Mouse (Mus musculus): Measurements from ENCODE around the gene Wdtc1. TPM values are rescaled to one million over a fixed set of nuclear protein-coding genes. Genes with fewer than 3 reads are reported as not detected.

The Wdtc1 gene
- polyA plus RNA-seq, 1 experiment from 2014 or later: 18.8 TPM

- H3K9me3 ChIP-seq (ENCODE audit: control insufficient read depth, low read length): no peaks in the 10 kb centered on the region
- H3K36me3 ChIP-seq (ENCODE audit: control insufficient read depth, insufficient read depth, low read length): no peaks in the 10 kb centered on the region
- H3K4me3 ChIP-seq (ENCODE audit: low read length): no peak overlapping the region
- ATAC-seq: no peak; the same call in 1 of the 2 replicates
- no peaks in the 10 kb centered on the region for H3K4me1 ChIP-seq (ENCODE audit: control insufficient read depth, insufficient read depth, low read depth, low read length)
- H3K4me2 ChIP-seq (ENCODE audit: low read length): peak overlapping the region; percentile 30; the same call in 1 of the 2 replicates
- WGBS: 26% methylated on average over 22 of the region's 24 CpGs
- no peak overlapping the region for H3K27ac ChIP-seq (ENCODE audit: low read depth, low read length)
- no peak overlapping the region for H3K9ac ChIP-seq (ENCODE audit: low read depth, low read length)
- peaks cover 22% of the 10 kb centered on the region for H3K27me3 ChIP-seq (replicated peaks; ENCODE audit: control insufficient read depth, insufficient read depth, low read length)
Measured at GRCm38 (mm10) chr4:133256820-133257219, 96.5 kb downstream of the Wdtc1 start.

DNA sequence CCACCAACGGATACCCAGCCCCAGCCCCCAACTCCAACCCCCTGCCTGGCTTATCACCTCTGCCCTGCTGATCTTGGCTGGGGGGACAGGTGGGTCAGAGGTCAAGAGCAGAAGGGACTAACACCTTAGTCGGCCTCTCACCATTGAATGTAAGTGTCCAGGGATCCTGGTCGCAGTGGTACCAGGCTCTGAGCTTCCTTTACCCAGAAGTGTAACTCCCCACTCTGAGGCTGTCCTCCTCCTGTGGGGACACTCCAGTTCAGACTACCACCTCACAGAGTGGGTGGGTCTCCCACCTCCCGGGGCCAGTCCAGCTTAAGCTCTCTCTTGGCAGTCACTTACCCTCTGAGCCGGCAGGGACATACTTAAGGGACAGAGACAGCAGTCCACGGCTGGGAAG lies 97.9 kb downstream of the Wdtc1 start:
- peaks cover 34% of the 10 kb centered on the region for H3K27me3 ChIP-seq (replicated peaks; ENCODE audit: control insufficient read depth, insufficient read depth, low read length)
- H3K4me2 ChIP-seq (ENCODE audit: low read length): no peak overlapping the region
- H3K9me3 ChIP-seq (ENCODE audit: control insufficient read depth, low read length): no peaks in the 10 kb centered on the region
- H3K36me3 ChIP-seq (ENCODE audit: control insufficient read depth, insufficient read depth, low read length): no peaks in the 10 kb centered on the region
- ATAC-seq: no peak
- no peak overlapping the region for H3K27ac ChIP-seq (ENCODE audit: low read depth, low read length)
- peaks cover 9% of the 10 kb centered on the region for H3K4me1 ChIP-seq (ENCODE audit: control insufficient read depth, insufficient read depth, low read depth, low read length)
- 68% methylated on average over 6 of the region's 6 CpGs for WGBS
- no peak overlapping the region for H3K9ac ChIP-seq (ENCODE audit: low read depth, low read length)
- no peak overlapping the region for H3K4me3 ChIP-seq (ENCODE audit: low read length)

DNA sequence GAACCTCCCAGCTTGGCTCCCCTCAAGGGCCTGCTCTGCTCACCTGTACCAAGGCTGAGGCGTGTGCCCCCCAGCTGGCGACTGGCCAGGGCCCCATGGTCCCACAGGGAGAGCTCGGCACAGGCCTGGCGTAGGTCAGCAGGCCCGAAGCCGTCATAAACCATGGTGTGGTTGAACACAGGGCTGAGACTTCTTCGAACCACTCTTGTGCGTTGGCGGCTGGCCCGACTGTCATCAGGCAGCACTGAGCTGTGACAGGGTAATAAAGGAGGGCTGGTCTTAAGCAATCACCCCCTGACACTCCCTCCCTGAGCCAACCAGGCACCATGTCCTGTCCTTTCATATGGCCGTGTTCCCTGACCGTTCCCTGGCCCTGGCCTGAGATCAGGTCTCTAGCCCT lies 99.9 kb downstream of the Wdtc1 start:
- no peak for ATAC-seq
- 67% methylated on average over 12 of the region's 12 CpGs for WGBS
- Histone ChIP-seq H3K27me3 (replicated peaks; ENCODE audit: control insufficient read depth, insufficient read depth, low read length) (peaks cover 43% of the 10 kb centered on the region), H3K9ac (ENCODE audit: low read depth, low read length) (no peak overlapping the region), H3K9me3 (ENCODE audit: control insufficient read depth, low read length) (no peaks in the 10 kb centered on the region), H3K4me2 (ENCODE audit: low read length) (no peak overlapping the region), H3K4me3 (ENCODE audit: low read length) (no peak overlapping the region), H3K27ac (ENCODE audit: low read depth, low read length) (no peak overlapping the region), H3K4me1 (ENCODE audit: control insufficient read depth, insufficient read depth, low read depth, low read length) (peaks cover 9% of the 10 kb centered on the region), H3K36me3 (ENCODE audit: control insufficient read depth, insufficient read depth, low read length) (no peaks in the 10 kb centered on the region)

- no peak overlapping the region for H3K27ac ChIP-seq (ENCODE audit: low read depth, low read length)
- ATAC-seq: no peak
- H3K36me3 ChIP-seq (ENCODE audit: control insufficient read depth, insufficient read depth, low read length): no peaks in the 10 kb centered on the region
- no peak overlapping the region for H3K4me2 ChIP-seq (ENCODE audit: low read length)
- WGBS: 51% methylated on average over 4 of the region's 4 CpGs
- H3K27me3 ChIP-seq (replicated peaks; ENCODE audit: control insufficient read depth, insufficient read depth, low read length): peaks cover 49% of the 10 kb centered on the region
- H3K4me1 ChIP-seq (ENCODE audit: control insufficient read depth, insufficient read depth, low read depth, low read length): peaks cover 9% of the 10 kb centered on the region
- no peak overlapping the region for H3K9ac ChIP-seq (ENCODE audit: low read depth, low read length)
- H3K9me3 ChIP-seq (ENCODE audit: control insufficient read depth, low read length): no peaks in the 10 kb centered on the region
- H3K4me3 ChIP-seq (ENCODE audit: low read length): no peak overlapping the region
Measured at GRCm38 (mm10) chr4:133252089-133252488, 101.2 kb downstream of the Wdtc1 start.

DNA sequence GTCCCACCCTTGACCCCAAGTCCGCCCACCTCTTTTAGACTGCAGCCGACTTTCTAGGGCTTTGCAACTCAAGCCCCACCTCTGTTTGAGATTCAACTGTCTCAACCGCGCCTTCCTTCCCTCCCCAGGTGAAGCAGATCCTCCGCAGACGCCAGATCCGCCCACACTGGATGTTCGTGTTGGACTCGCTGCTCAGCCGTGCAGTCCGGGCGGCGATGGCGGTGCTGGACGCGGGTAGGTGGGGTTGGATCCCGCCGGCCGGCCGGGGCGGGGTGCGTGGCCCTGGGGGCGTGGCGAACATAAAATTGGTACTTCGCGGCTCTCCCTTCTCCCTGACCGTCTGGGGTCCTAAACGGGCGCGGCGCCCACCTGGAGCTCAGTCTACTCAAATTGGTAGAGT lies 102.1 kb downstream of the Wdtc1 start:
- no peak for ATAC-seq
- Histone ChIP-seq H3K9ac (ENCODE audit: low read depth, low read length) (peak overlapping the region; percentile 55), H3K36me3 (ENCODE audit: control insufficient read depth, insufficient read depth, low read length) (no peaks in the 10 kb centered on the region), H3K27me3 (replicated peaks; ENCODE audit: control insufficient read depth, insufficient read depth, low read length) (peaks cover 51% of the 10 kb centered on the region), H3K4me2 (ENCODE audit: low read length) (peak overlapping the region; percentile 56), H3K4me1 (ENCODE audit: control insufficient read depth, insufficient read depth, low read depth, low read length) (peaks cover 9% of the 10 kb centered on the region), H3K27ac (ENCODE audit: low read depth, low read length) (no peak overlapping the region), H3K4me3 (ENCODE audit: low read length) (peak overlapping the region; percentile 34), H3K9me3 (ENCODE audit: control insufficient read depth, low read length) (no peaks in the 10 kb centered on the region)
- WGBS: 2% methylated on average over 31 of the region's 31 CpGs

GRCm38 (mm10) chr4:133250609-133251008 lies 102.7 kb downstream of the Wdtc1 start:
- H3K9ac ChIP-seq (ENCODE audit: low read depth, low read length): peak overlapping the region; percentile 55
- peaks cover 53% of the 10 kb centered on the region for H3K27me3 ChIP-seq (replicated peaks; ENCODE audit: control insufficient read depth, insufficient read depth, low read length)

GRCm38 (mm10) chr4:133247806-133248449 lies 105.4 kb downstream of the Wdtc1 start:
- Histone ChIP-seq H3K36me3 (ENCODE audit: control insufficient read depth, insufficient read depth, low read length) (no peaks in the 10 kb centered on the region), H3K9ac (ENCODE audit: low read depth, low read length) (no peak overlapping the region), H3K4me3 (ENCODE audit: low read length) (no peak overlapping the region), H3K4me1 (ENCODE audit: control insufficient read depth, insufficient read depth, low read depth, low read length) (peaks cover 9% of the 10 kb centered on the region), H3K27me3 (replicated peaks; ENCODE audit: control insufficient read depth, insufficient read depth, low read length) (peaks cover 62% of the 10 kb centered on the region), H3K27ac (ENCODE audit: low read depth, low read length) (no peak overlapping the region), H3K9me3 (ENCODE audit: control insufficient read depth, low read length) (no peaks in the 10 kb centered on the region), H3K4me2 (ENCODE audit: low read length) (no peak overlapping the region)
- WGBS: 82% methylated on average over 13 of the region's 13 CpGs
- no peak for ATAC-seq

More at GRCm38 (mm10) chr4:133250609-133251008, 102.7 kb downstream of the Wdtc1 start:
- Histone ChIP-seq H3K27ac (ENCODE audit: low read depth, low read length) (no peak overlapping the region), H3K36me3 (ENCODE audit: control insufficient read depth, insufficient read depth, low read length) (no peaks in the 10 kb centered on the region), H3K4me1 (ENCODE audit: control insufficient read depth, insufficient read depth, low read depth, low read length) (peaks cover 9% of the 10 kb centered on the region), H3K4me3 (ENCODE audit: low read length) (peak overlapping the region; percentile 34), H3K9me3 (ENCODE audit: control insufficient read depth, low read length) (no peaks in the 10 kb centered on the region), H3K4me2 (ENCODE audit: low read length) (peak overlapping the region; percentile 56)
- no peak; the same call in 1 of the 2 replicates for ATAC-seq
- 4% methylated on average over 22 of the region's 22 CpGs for WGBS

- H3K36me3 ChIP-seq (ENCODE audit: control insufficient read depth, insufficient read depth, low read length): no peaks in the 10 kb centered on the region
- ATAC-seq: no peak
- peaks cover 63% of the 10 kb centered on the region for H3K27me3 ChIP-seq (replicated peaks; ENCODE audit: control insufficient read depth, insufficient read depth, low read length)
- no peak overlapping the region for H3K4me3 ChIP-seq (ENCODE audit: low read length)
- H3K9me3 ChIP-seq (ENCODE audit: control insufficient read depth, low read length): no peaks in the 10 kb centered on the region
- no peak overlapping the region for H3K27ac ChIP-seq (ENCODE audit: low read depth, low read length)
- peaks cover 9% of the 10 kb centered on the region for H3K4me1 ChIP-seq (ENCODE audit: control insufficient read depth, insufficient read depth, low read depth, low read length)
- no peak overlapping the region for H3K4me2 ChIP-seq (ENCODE audit: low read length)
- WGBS: 33% methylated on average over 15 of the region's 15 CpGs
- no peak overlapping the region for H3K9ac ChIP-seq (ENCODE audit: low read depth, low read length)
Measured at GRCm38 (mm10) chr4:133247072-133247471, 106.2 kb downstream of the Wdtc1 start.

GRCm38 (mm10) chr4:133244289-133244688 lies 109.0 kb downstream of the Wdtc1 start:
- no peak for ATAC-seq
- H3K9me3 ChIP-seq (ENCODE audit: control insufficient read depth, low read length): no peaks in the 10 kb centered on the region
- no peak overlapping the region for H3K4me3 ChIP-seq (ENCODE audit: low read length)
- H3K36me3 ChIP-seq (ENCODE audit: control insufficient read depth, insufficient read depth, low read length): no peaks in the 10 kb centered on the region
- H3K4me2 ChIP-seq (ENCODE audit: low read length): no peak overlapping the region
- H3K4me1 ChIP-seq (ENCODE audit: control insufficient read depth, insufficient read depth, low read depth, low read length): peaks cover 7% of the 10 kb centered on the region
- no peak overlapping the region for H3K27ac ChIP-seq (ENCODE audit: low read depth, low read length)
- WGBS: 94% methylated on average over 1 of the region's 1 CpGs
- H3K9ac ChIP-seq (ENCODE audit: low read depth, low read length): no peak overlapping the region
- peaks cover 51% of the 10 kb centered on the region for H3K27me3 ChIP-seq (replicated peaks; ENCODE audit: control insufficient read depth, insufficient read depth, low read length)

Measured in hindbrain, embryonic 16.5 days (tissue).